Mouse (Mus musculus): Measurements from ENCODE around the gene Sdhc.
"Not testable (repeated sequence)": the region's sequence is repeated elsewhere in the genome, so short reads cannot be mapped to it uniquely, and the experiment has no call there.

The Sdhc gene

GRCm38 (mm10) chr1:171112986-171113385 lies 37.4 kb downstream of the Sdhc start:
- no peak for DNase-seq (ENCODE audit: low read depth, low spot score)

- no peak for DNase-seq (ENCODE audit: low read depth, low spot score)
Measured at GRCm38 (mm10) chr1:171111781-171112575, 38.4 kb downstream of the Sdhc start.

GRCm38 (mm10) chr1:171111020-171111780 lies 39.2 kb downstream of the Sdhc start:
- DNase-seq (ENCODE audit: low read depth, low spot score) = peak; percentile 86

GRCm38 (mm10) chr1:171110659-171111019 lies 39.8 kb downstream of the Sdhc start:
- no peak for DNase-seq (ENCODE audit: low read depth, low spot score)

GRCm38 (mm10) chr1:171109620-171110019 lies 40.8 kb downstream of the Sdhc start:
- no peak for DNase-seq (ENCODE audit: low read depth, low spot score)

- no peak for DNase-seq (ENCODE audit: low read depth, low spot score)
Measured at GRCm38 (mm10) chr1:171105226-171105625, 45.2 kb downstream of the Sdhc start.

GRCm38 (mm10) chr1:171103179-171103840 lies 47.1 kb downstream of the Sdhc start:
- no peak for DNase-seq (ENCODE audit: low read depth, low spot score)

- peak; percentile 69 for DNase-seq (ENCODE audit: low read depth, low spot score)
Measured at GRCm38 (mm10) chr1:171102547-171103177, 47.7 kb downstream of the Sdhc start.

- peak; percentile 67 for DNase-seq (ENCODE audit: low read depth, low spot score)
Measured at GRCm38 (mm10) chr1:171101733-171102546, 48.5 kb downstream of the Sdhc start.

- no peak for DNase-seq (ENCODE audit: low read depth, low spot score)
Measured at GRCm38 (mm10) chr1:171101033-171101432, 49.4 kb downstream of the Sdhc start.

GRCm38 (mm10) chr1:171097612-171098011 lies 52.8 kb downstream of the Sdhc start:
- DNase-seq (ENCODE audit: low read depth, low spot score) = no peak

- DNase-seq (ENCODE audit: low read depth, low spot score) = no peak
Measured at GRCm38 (mm10) chr1:171097136-171097535, 53.3 kb downstream of the Sdhc start.

- no peak for DNase-seq (ENCODE audit: low read depth, low spot score)
Measured at GRCm38 (mm10) chr1:171096110-171096964, 54.1 kb downstream of the Sdhc start.

- no peak for DNase-seq (ENCODE audit: low read depth, low spot score)
Measured at GRCm38 (mm10) chr1:171094424-171094823, 56.0 kb downstream of the Sdhc start.

- no peak for DNase-seq (ENCODE audit: low read depth, low spot score)
Measured at GRCm38 (mm10) chr1:171090761-171091160, 59.6 kb downstream of the Sdhc start.

- DNase-seq (ENCODE audit: low read depth, low spot score) = no peak
Measured at GRCm38 (mm10) chr1:171089891-171090290, 60.5 kb downstream of the Sdhc start.

- not testable (repeated sequence) for DNase-seq (ENCODE audit: low read depth, low spot score)
Measured at GRCm38 (mm10) chr1:171088237-171088869, 62.0 kb downstream of the Sdhc start.

GRCm38 (mm10) chr1:171085718-171086117 lies 64.7 kb downstream of the Sdhc start:
- no peak for DNase-seq (ENCODE audit: low read depth, low spot score)

GRCm38 (mm10) chr1:171081512-171082231 lies 68.7 kb downstream of the Sdhc start:
- not testable (repeated sequence) for DNase-seq (ENCODE audit: low read depth, low spot score)

Measured in c-Kit-negative CD71-positive TER-119-positive erythroid progenitor cells, embryonic 14.5 days (primary cell).